Mouse (Mus musculus) layer of hippocampus, adult 8-10 months (tissue): ENCODE data around the gene Dand5. TPM values are rescaled to one million over a fixed set of nuclear protein-coding genes. Genes with fewer than 3 reads are reported as not detected.

Source experiments
- DNase-seq, 2 experiments: peaks; one replicate each; pipeline ENCODE4 v3.0.0; 2022; ENCODE audit warnings: low spot score in 2 of 2
- total RNA-seq, 4 experiments: library from RNA; stranded (reverse); gene quantifications; 2 replicates each; pipeline ENCODE4 v1.2.4; 2022

Dand5 gene
- total RNA-seq, 4 experiments from 2014 or later = 8.4 to 10.5 (median 8.9) TPM

DNA sequence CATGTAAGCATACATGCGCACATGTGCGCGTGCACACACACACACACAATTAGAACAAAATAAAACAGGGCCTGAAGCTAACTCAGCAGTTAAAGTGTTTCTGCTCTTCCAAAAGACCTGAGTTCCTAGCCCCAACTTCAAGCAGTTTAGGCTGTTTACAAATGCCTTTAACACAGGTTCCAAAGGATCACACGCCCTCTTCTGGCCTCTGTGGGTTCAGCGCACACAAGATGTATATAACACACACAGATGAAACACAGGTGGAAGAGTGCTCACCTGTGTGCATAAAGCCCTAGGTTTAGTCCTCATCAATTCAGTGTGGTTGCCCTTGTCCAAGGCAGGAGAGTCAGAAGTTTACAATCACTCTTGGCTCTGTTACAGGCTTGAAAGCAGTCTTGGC, 16.6 kb downstream of the Dand5 start:
- DNase-seq = no peak

DNA sequence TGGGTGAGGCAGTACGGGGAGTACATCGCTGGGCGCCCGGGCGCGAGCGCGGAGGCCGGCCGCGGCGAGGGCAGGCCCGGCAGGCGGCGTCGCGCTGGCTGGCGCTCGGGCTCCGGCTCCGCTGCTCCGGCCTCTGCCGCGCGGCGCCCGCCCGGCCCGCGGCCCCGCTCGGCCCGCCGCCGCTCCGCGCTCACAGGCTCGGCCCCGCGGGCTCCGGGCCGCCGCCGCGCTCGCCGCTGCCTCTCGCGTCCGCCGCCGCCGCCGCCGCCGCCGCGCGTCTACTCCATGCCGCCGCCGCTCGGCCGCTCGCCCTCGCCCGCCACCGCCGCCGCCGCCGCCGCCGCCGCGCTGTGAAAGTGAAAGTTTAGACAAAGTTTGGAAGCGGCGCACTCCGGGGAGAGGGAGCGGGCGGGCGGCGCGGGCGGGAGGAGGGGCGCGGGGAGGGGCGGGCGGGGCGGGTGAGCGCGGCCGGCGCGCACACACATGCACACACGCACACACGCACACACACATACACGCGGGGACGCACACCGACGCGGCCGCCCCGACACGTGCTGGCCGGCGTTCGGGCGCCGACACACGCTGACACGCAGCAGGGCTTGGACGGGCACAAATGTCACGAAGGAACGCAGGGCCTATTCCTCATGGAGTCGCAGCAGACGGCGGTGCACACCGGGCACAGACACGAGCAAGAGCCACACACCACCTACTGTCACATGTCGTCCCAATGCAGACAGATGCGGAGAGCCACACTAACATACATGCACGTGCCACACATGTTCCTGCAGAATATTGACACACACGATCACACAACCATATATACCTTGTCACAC, 22.4 kb downstream of the Dand5 start, which contains the start of gene Nfix:
Nfix (minus strand) TSS at position 346 of the 833 bp plus-strand sequence.
- peak in 1 of 2 experiments; percentile 55 for DNase-seq

DNA sequence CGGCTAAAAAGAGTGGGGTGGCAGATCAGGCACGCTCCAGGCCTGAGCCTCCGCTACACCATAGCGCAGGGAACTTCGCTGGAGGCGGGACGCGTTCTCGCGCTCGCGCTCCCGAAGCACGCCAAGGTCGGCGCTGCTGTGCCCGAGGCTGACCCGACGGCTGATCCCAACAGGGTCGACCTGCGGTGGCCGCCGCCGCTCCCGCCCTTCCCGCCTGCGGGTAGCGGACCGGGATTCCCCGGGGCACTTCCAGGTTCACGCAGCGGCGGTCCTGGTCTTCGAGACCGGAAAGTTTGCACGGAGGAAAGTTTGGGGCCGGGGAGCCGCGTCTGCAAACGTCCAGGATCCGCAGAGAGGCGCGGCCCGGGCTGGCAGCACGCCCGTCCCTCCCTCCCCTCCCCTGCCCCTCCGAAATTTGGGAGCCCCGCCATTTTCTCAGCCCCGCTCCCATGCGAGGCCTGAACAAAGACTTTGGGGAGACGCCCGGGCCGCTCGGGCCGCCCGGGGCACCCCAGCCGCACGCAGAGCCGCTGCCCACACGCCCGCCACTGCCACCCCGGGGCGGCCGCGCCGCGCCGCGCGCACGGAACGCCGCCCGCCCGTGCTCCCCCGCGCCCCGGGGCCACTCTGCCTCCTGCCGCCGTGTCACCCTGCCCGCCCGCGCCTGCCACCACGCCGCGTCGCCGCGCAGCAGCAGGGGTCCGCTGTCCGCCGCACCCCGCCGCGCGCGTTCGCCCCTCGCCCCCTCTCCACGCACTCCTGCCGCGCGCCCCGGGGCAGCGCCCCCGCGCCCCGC, 23.3 kb downstream of the Dand5 start:
- no peak for DNase-seq

DNA sequence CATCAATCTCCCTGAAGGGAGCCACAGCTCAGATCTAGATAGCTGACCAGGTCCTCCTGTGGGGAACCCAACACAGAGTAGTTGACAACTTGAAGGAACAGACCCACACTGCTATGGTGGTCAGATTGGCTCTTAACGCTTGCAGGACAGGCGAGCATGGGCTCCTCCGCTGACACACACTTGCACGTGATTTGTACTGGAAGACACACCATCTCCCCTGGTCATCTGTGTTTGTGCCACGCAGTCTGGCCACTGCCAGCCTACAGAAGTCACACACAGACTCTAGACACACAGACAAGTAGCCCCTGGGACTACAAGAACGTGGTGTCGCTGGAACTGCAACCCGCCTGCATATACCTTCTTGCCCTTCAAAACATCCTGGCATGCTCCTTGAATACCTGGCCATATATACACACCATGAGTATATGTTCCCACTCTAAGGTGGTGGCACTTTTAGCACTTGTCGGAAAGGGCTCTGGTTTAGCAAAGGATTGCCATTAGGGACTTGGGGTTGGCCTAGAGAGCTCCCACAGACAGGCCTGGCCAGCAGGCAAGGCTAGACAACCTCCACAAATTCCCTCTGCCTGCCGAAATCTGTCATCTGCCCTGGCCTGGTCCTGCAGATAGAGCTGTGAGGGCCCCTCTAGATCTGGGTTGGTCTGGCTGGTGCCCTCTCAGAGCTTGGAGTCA, 24.0 kb downstream of the Dand5 start:
- DNase-seq = peak in 1 of 2 experiments; percentile 42

DNA sequence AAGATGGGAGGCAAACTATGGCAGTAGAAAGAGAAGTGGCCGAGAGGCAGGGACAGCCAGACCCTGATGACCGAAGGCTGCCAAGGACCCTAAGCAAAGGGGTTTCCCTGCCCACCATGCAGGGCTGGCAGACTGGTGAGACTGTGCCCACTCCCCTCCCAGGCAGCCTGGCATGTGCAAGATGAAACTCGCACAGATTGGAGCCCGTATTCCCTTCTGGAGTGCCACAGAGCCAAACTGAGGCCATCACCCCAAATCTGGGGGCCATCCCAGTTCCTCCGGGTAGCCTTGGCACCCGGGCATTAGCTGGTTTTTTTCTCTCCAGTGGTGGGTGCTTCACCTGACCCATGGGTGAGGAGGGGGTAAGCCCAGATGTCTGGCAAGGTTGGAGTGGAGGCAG, 24.7 kb downstream of the Dand5 start:
- peak in 1 of 2 experiments; percentile 24 for DNase-seq

DNA sequence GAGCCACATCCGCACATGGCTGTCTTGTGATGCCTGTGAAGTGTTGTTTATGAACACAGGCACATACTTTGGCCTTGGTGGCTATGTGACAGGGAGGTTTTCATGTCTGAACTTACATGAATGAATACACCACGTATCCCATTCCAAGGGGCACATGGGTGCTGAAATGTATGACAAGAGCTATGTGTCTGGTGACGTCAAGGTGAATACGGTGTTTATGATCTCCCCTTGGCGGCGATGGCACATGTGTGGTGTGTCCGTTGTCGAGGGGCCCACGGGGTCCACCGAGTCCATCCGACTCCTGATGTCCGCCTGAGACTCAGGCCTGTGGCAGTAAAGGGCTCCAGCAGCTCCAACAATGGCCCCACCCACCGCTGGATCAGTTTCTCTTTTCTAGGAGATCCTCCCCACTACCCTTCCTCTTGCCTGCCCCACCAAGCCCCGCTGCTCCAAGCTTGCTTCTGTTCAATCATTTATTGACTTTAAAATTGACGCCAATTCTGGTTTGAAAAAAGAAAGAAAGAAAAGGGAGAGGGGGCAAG, 25.3 kb downstream of the Dand5 start:
- DNase-seq = no peak

DNA sequence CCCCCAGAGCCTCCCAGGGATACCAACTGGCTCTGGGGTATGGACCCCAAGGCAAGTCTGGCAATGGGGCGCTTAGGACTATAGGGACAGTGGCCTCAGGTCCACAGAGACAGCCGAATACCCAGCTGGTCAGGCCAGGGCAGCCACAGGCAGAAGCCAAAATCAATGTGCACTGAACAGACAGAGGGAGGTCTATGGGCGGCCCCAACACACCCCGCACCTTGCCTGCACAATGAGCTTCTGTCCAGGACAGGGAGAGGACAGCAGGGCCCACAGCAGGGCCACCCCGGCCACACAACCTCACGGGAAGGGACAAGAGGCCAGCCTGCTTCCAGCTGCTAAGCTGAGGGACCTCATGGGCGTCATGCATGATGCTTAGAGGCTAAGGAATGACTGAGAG, 28.1 kb downstream of the Dand5 start:
- peak in 1 of 2 experiments; percentile 64 for DNase-seq

DNA sequence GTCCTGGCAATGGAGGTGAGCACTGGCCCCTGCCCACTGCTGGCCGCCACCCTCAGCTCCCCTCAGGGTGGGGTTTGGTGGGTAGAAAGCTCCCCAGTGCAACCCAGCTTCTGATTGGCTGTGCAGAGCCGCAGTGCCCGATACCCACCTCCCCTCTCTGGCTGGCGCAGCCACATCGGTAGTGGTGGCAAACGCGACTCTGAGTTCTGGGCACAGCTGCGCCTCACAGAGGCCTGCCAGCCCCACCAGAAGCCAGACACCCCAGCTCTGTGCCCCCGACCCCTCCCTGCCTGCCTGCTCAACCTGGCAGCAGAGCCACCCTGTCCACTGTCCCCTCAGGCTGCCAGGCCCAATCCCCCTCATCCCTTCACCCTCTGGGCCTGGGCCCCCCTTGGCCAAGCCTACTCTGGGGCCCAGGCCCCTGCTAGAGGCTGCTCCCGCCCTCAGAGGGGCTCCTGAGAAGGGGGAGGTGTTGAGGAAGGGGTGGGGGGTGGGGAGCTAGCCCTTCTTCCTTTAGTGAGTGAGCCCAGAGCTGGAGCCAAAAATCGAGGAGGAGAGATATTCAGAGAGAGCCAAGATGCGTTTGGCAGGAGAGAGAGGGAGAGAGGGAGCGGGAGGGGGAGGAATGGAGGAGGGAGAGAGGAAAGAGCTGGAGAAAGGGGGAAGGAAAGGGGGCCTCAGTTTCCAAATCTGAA, 28.7 kb downstream of the Dand5 start:
- peak in 1 of 2 experiments; percentile 72 for DNase-seq

DNA sequence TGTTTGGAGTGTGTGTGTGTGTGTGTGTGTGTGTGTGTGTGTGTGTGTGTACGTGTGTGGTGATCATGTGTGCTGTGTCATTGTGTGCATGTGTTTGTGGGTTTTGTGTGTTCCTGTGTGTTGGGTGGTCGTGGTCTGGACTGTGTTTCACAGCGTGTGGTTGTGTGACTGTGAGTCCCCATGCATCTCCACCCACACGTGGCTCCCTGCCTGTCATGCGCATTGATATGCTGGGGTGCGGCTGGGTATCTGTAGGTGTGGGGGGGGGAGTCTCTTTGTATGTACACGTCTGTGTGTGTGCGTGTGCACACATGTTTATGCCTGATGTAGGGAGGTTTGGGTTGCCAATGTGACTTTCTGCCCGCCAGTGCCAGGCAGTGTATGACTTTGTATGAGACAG, 29.5 kb downstream of the Dand5 start:
- peak in 1 of 2 experiments; percentile 62 for DNase-seq

DNA sequence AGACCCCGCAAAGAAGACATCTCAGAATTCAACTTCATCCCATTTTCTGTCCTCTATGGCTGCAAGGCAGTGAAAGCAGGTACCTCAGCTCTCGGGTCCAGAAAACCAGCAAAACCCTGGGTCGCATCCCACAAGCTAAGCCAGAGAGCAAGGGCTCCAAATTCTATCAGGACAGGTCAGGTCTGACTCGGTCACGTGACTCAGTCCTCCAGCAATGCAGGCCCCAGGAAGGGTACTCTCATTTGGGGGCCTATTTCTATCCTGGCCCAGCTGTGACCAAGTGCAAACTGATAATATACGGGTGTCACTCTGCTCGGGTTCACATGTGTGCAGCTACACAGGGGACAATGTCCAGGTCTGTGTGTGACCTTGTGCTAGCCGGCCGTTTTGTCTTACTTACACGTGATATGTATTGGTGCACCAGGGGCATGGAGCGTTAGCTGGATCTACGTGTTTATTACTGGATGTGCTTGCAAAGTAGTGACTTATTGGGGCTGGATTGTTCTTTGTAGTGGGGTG, 30.1 kb downstream of the Dand5 start:
- no peak for DNase-seq

DNA sequence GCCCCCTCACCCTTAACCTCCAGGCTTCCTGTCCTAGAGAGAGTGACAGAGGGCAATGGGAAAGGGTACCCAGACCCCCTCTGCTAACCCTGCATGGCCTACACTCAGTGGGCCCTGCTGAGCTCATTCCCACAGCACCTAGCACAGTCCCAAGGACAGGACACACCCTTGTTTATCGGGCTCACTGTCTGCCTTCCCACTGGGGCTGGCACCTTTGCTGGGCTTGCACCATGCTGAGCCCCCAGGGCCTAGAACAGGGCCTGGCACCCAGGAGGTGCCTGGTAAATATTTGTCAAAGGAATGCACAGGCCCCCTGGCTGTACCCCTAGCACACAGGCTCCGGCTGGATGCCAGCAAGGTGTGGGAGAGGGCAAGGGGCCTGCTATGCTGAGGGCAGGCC, 32.1 kb downstream of the Dand5 start:
- no peak for DNase-seq

DNA sequence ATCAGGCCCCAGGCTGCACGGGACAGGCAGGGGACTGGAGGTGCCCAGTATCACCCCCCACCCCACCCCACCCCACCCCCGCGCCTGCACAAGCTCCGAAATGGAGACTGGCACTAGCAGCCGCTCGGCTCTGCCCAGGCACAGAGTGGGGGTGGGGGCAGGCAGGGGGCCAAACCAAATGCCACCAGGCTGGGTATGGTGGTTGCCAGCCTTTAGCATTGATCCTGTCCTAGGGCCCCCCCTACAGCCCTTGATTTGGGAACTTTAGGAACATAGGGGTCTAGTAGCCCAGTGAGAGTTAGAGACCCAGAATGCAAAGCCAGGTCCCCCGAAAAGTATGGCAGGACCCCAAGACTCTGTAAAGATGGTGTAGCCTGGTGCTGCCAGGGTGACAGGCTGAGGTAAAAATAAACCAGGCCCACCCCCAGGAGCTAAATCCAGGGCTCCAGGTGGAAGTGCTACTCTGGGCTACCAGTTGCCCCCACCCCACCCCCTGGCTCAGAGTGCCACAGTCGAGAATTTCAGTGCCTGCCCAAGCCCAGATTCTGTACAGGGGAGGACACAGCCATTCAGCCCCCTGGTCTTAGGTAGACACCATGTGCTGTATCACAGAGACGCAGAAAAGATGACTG, 32.7 kb downstream of the Dand5 start:
- no peak for DNase-seq

DNA sequence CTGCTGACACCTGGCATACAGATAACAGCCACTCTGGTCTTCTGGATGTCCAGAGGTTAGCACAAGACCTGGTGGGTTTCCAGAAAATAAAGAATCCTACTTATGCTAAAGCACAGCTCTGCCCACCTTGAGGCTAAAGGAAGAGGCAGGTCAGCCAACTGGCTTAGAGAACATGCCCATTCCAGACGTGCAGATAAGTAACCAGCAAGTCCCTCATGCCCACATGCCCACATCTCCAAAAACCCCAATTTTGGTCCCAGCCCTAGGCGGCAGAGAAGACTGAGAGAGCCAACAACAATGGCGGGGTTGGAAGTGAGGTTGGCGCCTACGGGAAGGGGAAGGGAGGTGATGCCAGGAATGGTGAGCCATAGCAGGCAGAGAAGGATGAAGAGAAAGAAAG, 33.3 kb downstream of the Dand5 start:
- no peak for DNase-seq

DNA sequence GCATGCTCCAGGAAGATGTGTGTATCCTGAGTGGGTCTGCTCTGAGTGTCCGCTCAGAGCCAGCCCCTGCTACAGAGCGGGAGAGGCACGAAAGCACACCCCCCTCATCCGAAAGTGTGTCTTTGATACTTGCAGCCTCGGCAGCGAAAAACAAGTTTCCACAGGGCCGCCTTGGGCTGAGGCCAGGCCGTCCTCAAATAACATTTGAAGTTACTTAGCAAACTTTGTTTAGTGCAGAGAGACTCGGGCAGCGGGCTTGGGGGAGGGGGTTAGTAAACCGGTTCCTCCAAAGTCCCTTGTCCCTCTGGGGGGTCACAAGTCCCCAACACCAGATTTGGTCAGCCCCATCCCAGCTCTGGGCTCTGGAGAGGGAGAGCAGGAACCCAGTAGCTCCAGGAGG, 33.7 kb downstream of the Dand5 start:
- peak in 1 of 2 experiments; percentile 50 for DNase-seq

DNA sequence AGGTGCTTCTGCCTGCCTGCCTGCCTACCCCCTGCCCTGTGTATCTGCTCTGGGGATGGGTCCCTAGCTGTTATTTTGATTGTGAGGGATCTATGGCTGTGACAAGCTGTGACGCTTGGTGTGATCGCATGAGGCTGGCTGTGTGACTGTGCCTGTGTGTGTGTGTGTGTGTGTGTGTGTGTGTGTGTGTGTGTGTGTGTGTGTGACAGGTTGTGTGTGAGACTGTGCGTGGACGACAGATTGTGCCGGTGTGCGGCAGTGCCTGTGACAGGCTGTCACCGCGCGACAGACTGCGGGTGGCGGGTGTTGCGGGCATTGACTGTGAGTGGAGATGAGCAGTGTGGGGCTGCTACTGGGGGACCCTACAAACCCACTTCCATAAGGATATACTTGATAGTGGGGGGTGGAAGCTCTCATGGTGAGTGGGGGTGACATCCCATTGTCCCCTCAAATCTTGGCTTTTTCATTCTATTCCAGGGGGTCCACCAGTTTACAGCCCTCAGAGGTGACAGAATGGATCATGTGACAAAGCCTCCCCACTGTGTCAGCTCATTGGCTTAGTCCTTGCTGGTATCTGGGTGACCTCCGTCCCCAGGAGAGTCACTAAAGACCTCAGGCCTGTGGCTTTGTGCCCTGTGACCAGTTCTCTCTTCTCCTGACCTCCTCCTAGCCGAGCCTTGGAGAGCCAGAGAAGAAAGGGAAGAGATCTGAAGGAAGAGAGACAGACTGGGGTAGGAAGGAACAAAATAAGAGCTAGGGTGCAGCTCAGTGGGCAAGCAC, 34.9 kb downstream of the Dand5 start:
- no peak for DNase-seq

DNA sequence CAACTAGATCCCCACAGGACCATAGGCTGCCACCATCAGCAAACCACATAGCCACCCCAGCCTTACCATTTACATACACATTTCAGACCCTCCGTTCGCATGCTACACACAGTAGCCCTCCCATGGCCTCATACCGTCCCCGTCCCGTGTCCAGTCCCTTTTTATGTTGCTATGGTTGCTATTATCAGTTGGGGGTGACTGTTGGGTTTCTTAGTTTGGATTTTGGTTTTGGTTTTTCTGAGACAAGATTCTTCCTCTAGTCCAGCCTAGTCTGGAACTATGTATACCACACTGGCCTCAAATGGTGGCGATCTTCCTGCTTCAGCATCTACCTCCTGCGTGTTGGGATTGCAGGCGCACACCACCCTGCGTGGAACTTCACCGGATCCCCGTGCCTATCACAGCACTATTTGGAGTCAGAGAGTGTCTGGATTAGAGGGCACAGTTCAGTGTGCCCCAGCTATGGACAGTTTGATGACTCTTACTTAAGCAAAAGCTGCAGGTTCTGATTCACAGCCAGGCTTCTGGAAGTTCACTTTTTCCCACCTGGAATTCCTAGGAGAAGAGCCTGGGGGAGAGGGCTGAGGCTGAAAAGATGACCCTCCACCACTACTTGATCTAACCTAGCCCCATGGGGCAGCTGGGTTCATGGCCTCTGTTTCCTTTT, 35.7 kb downstream of the Dand5 start:
- DNase-seq = no peak

DNA sequence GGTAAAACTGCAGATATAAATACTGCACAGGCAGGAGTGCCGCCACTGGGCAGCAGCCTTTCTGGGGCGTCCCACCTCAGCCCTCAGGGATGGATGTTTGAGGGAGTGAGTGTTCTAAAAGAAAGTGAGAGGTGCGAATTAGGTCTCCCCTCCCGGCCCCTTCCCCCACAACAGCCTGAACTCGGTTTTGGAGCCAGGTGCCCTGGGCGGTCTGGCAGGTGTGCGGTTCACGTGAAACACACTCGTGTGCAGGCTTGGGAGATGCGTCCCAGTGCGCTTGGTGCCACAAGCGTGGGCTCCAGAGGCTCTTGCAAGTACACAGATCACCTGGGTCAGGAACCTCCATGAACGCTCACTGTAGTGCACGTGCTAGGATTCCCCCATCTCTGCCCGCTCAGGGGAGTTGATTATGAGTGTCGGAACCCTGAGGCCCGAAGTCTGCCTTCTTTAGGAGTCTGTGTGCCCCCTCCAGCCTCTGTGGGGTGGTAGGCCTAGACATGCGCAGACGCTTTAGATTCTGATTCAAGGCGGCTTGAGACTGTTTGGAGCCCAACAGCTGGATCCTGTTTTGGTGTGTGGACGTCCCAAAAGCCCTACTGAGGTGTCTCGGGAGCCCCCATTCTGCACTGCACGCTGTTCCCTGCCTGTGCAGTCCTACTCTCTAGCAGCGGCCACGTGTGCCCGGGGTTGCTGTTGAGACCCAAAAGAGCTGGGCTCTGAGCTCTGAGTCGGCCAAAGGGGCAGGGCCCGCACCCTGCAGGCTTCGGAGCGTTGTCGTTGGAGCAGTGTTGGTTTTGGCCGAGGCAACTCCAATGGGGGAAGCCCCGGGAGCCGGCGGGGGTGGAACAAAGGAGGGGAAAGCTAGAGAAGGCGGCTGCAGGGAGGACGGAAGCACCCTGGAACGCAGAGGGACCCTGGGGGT, 36.6 kb downstream of the Dand5 start:
- DNase-seq = no peak

DNA sequence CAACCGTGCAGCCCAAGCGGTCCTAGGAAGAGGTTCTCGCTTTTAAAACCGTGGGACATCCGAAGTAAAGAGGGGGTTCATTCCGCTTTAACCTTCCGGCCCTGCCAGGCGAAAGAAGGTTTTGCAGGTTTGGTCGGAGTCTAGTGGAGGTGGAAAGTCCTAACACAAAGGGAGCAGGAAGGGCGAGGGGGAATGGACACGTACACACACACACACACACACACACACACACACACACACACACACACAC, 37.2 kb downstream of the Dand5 start:
- no peak for DNase-seq
